Mouse (Mus musculus): ENCODE data around the gene Celsr1. TPM values are rescaled to one million over a fixed set of nuclear protein-coding genes. Genes with fewer than 3 reads are reported as not detected.

The Celsr1 gene
- total and polyA plus RNA-seq, 2 experiments from 2014 or later = 0.97 to 17.4 TPM

DNA sequence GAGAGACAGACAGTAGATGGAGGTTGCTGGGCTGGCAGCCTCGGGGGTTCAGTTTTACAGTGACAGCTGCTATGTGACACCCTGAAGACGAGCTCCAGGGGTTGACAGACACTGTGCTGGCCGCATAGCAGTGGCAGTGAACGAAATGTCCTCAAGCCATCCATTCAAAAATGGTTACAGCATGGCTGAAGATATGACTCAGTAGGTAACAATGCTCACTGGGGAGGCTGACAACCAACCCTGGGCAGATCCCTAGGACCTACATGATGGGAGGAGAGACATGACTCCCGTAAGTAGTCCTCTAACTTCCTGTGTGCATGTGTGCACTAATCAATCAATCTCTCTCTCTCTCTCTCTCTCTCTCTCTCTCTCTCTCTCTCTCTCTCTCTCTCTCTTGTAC lies 45.7 kb downstream of the Celsr1 start:
- no peaks in the 10 kb centered on the region for H3K27me3 ChIP-seq (ENCODE audit: control insufficient read depth, insufficient read depth, low read length)
- no peak for TF ChIP-seq EP300 (IDR thresholded peaks at IDR 0.05; ENCODE audit: low read depth)
- TF ChIP-seq CTCF (IDR thresholded peaks at IDR 0.05; ENCODE audit: low read depth) = no peak
- DNase-seq (ENCODE audit: low spot score) (no peak), ATAC-seq (ENCODE audit: insufficient read depth, low read depth) (no peak)
- H3K27ac ChIP-seq (ENCODE audit: low read depth) = no peak overlapping the region
- H3K4me3 ChIP-seq (ENCODE audit: low read depth, low read length) = no peak overlapping the region
- H3K9ac ChIP-seq (replicated peaks; ENCODE audit: low read depth, low read length) = no peak overlapping the region
- no peak overlapping the region for H3K4me2 ChIP-seq (ENCODE audit: low read depth, low read length)
- 33% methylated on average over 5 of the region's 5 CpGs for WGBS
- no peaks in the 10 kb centered on the region for H3K9me3 ChIP-seq (replicated peaks; ENCODE audit: control insufficient read depth, low read length)
- H3K4me1 ChIP-seq (ENCODE audit: control insufficient read depth, insufficient read depth) = no peaks in the 10 kb centered on the region
- no peaks in the 10 kb centered on the region for H3K36me3 ChIP-seq (replicated peaks; ENCODE audit: control insufficient read depth, insufficient read depth, low read length)

DNA sequence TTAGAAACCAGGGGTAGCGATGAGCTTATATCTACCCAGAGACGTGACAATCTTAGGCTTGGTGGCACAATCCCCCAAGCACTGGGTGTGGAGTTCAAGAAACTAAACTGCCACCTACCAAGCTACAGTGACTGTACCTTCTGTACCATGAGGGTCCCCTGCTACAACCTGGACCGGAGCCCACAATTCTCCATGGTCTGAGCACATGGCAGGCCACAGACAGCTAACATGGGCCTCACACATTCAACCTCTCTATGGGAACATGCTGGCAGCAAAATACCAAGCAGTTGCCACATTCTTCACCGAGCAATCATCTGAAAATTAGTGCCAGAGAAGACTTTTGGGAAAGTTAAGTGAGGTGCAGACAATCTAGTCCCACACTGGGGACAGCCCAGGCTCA lies 47.4 kb downstream of the Celsr1 start:
- Histone ChIP-seq H3K27me3 (ENCODE audit: control insufficient read depth, insufficient read depth, low read length) (no peaks in the 10 kb centered on the region), H3K4me3 (ENCODE audit: low read depth, low read length) (no peak overlapping the region), H3K9ac (replicated peaks; ENCODE audit: low read depth, low read length) (no peak overlapping the region), H3K4me2 (ENCODE audit: low read depth, low read length) (no peak overlapping the region), H3K27ac (ENCODE audit: low read depth) (no peak overlapping the region), H3K36me3 (replicated peaks; ENCODE audit: control insufficient read depth, insufficient read depth, low read length) (no peaks in the 10 kb centered on the region), H3K9me3 (replicated peaks; ENCODE audit: control insufficient read depth, low read length) (no peaks in the 10 kb centered on the region), H3K4me1 (ENCODE audit: control insufficient read depth, insufficient read depth) (no peaks in the 10 kb centered on the region)
- no peak for TF ChIP-seq CTCF (IDR thresholded peaks at IDR 0.05; ENCODE audit: low read depth)
- TF ChIP-seq EP300 (IDR thresholded peaks at IDR 0.05; ENCODE audit: low read depth) = no peak
- no peak for DNase-seq (ENCODE audit: low spot score)
- no peak for ATAC-seq (ENCODE audit: insufficient read depth, low read depth)
- WGBS = 83% methylated on average over 4 of the region's 4 CpGs

DNA sequence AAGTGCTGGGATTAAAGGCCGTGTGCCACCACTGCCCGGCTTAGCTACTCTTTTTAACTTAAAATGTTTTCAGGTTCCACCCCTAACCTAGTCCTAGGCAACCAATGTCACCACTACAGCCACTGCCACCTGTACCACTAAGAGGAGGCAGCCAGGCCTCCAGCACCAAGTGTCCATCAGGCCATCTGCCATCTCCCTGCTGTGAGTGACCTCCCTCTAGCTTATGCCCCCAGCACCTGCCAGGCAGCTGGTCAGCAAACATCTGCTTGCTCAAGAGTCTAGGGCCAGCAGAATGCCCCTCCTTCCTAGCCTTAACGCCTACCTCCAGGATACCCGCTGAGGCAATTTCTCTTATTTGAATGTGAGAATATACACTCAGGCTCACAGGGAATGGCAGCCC lies 48.0 kb downstream of the Celsr1 start:
- Histone ChIP-seq H3K4me1 (ENCODE audit: control insufficient read depth, insufficient read depth) (no peaks in the 10 kb centered on the region), H3K36me3 (replicated peaks; ENCODE audit: control insufficient read depth, insufficient read depth, low read length) (no peaks in the 10 kb centered on the region), H3K4me2 (ENCODE audit: low read depth, low read length) (no peak overlapping the region), H3K4me3 (ENCODE audit: low read depth, low read length) (no peak overlapping the region), H3K27ac (ENCODE audit: low read depth) (no peak overlapping the region), H3K27me3 (ENCODE audit: control insufficient read depth, insufficient read depth, low read length) (no peaks in the 10 kb centered on the region), H3K9ac (replicated peaks; ENCODE audit: low read depth, low read length) (no peak overlapping the region), H3K9me3 (replicated peaks; ENCODE audit: control insufficient read depth, low read length) (no peaks in the 10 kb centered on the region)
- DNase-seq (ENCODE audit: low spot score) = no peak
- TF ChIP-seq CTCF (IDR thresholded peaks at IDR 0.05; ENCODE audit: low read depth) (no peak), EP300 (IDR thresholded peaks at IDR 0.05; ENCODE audit: low read depth) (no peak)
- ATAC-seq (ENCODE audit: insufficient read depth, low read depth) = no peak
- WGBS = 84% methylated on average over 4 of the region's 4 CpGs

DNA sequence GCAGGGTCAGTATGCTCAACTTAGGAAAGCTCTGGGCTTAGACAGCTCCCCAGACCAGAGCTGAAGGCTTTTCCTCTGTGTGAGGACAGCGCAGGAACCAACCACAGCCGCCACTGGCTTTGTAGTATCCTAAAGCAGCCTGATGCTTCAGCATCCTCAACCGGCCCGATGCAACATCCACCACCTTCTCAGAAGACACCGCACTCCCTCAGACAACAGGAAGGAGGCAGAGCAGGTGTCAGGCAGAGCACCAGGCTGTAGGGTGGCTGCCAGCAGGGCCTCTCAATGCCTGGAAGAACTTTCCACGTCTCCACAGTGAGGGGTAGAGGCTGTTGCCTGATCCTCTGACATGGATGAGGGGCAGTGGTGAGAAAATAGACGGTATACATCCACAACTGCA lies 50.4 kb downstream of the Celsr1 start:
- 68% methylated on average over 7 of the region's 7 CpGs for WGBS
- H3K4me3 ChIP-seq (ENCODE audit: low read depth, low read length) = no peak overlapping the region
- no peak overlapping the region for H3K4me2 ChIP-seq (ENCODE audit: low read depth, low read length)
- H3K9ac ChIP-seq (replicated peaks; ENCODE audit: low read depth, low read length) = no peak overlapping the region
- H3K27me3 ChIP-seq (ENCODE audit: control insufficient read depth, insufficient read depth, low read length) = no peaks in the 10 kb centered on the region
- no peaks in the 10 kb centered on the region for H3K9me3 ChIP-seq (replicated peaks; ENCODE audit: control insufficient read depth, low read length)
- no peaks in the 10 kb centered on the region for H3K36me3 ChIP-seq (replicated peaks; ENCODE audit: control insufficient read depth, insufficient read depth, low read length)
- H3K27ac ChIP-seq (ENCODE audit: low read depth) = no peak overlapping the region
- no peak for TF ChIP-seq EP300 (IDR thresholded peaks at IDR 0.05; ENCODE audit: low read depth)
- no peak for TF ChIP-seq CTCF (IDR thresholded peaks at IDR 0.05; ENCODE audit: low read depth)
- DNase-seq (ENCODE audit: low spot score) (no peak), ATAC-seq (ENCODE audit: insufficient read depth, low read depth) (no peak)
- no peaks in the 10 kb centered on the region for H3K4me1 ChIP-seq (ENCODE audit: control insufficient read depth, insufficient read depth)

DNA sequence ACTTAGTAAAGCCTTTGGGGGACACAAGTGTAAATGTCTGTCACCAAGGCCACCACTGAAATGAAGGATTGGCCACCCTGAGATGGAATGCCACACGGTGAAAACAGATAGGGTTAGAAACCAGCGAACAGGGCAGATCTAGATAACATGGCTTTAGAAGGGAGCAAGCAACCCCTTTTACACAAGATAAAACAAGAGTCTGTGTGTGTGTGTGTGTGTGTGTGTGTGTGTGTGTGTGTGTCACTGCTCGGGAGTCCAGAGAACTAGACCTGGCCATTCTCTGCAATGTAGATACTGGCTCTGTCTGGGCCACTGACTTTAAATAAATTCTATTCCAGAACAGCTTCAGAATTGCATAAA lies 51.2 kb downstream of the Celsr1 start:
- DNase-seq (ENCODE audit: low spot score) = no peak
- H3K9me3 ChIP-seq (replicated peaks; ENCODE audit: control insufficient read depth, low read length) = no peaks in the 10 kb centered on the region
- no peaks in the 10 kb centered on the region for H3K4me1 ChIP-seq (ENCODE audit: control insufficient read depth, insufficient read depth)
- ATAC-seq (ENCODE audit: insufficient read depth, low read depth) = no peak
- no peak overlapping the region for H3K4me3 ChIP-seq (ENCODE audit: low read depth, low read length)
- no peaks in the 10 kb centered on the region for H3K27me3 ChIP-seq (ENCODE audit: control insufficient read depth, insufficient read depth, low read length)
- no peak overlapping the region for H3K27ac ChIP-seq (ENCODE audit: low read depth)
- TF ChIP-seq CTCF (IDR thresholded peaks at IDR 0.05; ENCODE audit: low read depth) (no peak), EP300 (IDR thresholded peaks at IDR 0.05; ENCODE audit: low read depth) (no peak)
- no peaks in the 10 kb centered on the region for H3K36me3 ChIP-seq (replicated peaks; ENCODE audit: control insufficient read depth, insufficient read depth, low read length)
- H3K9ac ChIP-seq (replicated peaks; ENCODE audit: low read depth, low read length) = no peak overlapping the region
- no peak overlapping the region for H3K4me2 ChIP-seq (ENCODE audit: low read depth, low read length)
- WGBS = 43% methylated on average over 3 of the region's 3 CpGs

DNA sequence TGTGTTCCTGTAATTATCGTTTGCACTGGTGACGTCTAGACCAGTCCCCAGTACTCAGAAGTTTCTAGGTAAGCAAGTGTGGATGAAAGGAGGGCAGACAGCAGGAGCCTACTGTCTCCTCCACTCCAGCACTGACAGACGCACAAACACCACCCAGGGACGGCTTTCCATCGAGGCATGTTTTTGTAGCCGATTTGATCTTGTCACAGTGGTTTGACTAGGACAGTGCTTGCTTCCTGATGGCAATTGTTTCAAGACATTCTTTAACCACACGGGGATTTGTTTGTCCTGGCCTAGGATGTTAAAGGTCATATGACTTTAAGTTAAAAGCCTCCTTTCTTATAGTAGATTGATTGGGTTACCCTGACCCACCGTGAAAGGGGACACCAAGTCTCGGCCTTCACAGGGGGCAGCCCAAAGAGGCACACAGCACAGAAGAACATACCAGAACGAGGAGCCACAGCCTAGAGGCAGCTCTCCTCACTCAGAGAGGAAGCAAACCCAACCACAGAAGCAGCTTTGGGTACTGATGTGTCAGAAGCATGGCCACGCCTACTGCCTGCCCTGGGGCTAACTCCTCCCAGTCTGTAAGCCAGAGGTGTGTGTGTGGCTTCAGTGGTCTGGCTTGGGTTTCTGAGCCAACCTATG lies 51.7 kb downstream of the Celsr1 start:
- Histone ChIP-seq H3K36me3 (replicated peaks; ENCODE audit: control insufficient read depth, insufficient read depth, low read length) (no peaks in the 10 kb centered on the region), H3K9me3 (replicated peaks; ENCODE audit: control insufficient read depth, low read length) (no peaks in the 10 kb centered on the region), H3K9ac (replicated peaks; ENCODE audit: low read depth, low read length) (no peak overlapping the region), H3K27me3 (ENCODE audit: control insufficient read depth, insufficient read depth, low read length) (no peaks in the 10 kb centered on the region), H3K4me1 (ENCODE audit: control insufficient read depth, insufficient read depth) (no peaks in the 10 kb centered on the region), H3K4me2 (ENCODE audit: low read depth, low read length) (no peak overlapping the region), H3K27ac (ENCODE audit: low read depth) (peak overlapping the region; percentile 12; the same call in 1 of the 2 replicates), H3K4me3 (ENCODE audit: low read depth, low read length) (no peak overlapping the region)
- TF ChIP-seq CTCF (IDR thresholded peaks at IDR 0.05; ENCODE audit: low read depth) (no peak), EP300 (IDR thresholded peaks at IDR 0.05; ENCODE audit: low read depth) (no peak)
- ATAC-seq (ENCODE audit: insufficient read depth, low read depth) (no peak), DNase-seq (ENCODE audit: low spot score) (no peak)
- WGBS = 52% methylated on average over 11 of the region's 11 CpGs

All from heart, postnatal 0 days (tissue).